Mouse (Mus musculus) testis, adult 2 months (tissue): Measurements from ENCODE around the gene Cpsf4l. TPM values are rescaled to one million over a fixed set of nuclear protein-coding genes. Genes with fewer than 3 reads are reported as not detected.

ENCODE experiments used
- H3K27ac ChIP-seq: fragments of 200-500 bp; 2 replicates; pipeline ENCODE4 v1.5.1; 2012; ENCODE audit warnings: low read depth, low read length; ENCODE audit not compliant: control insufficient read depth, insufficient read depth
- H3K27me3 ChIP-seq: fragments of 200-500 bp; 2 replicates; pipeline ENCODE4 v1.6.1; 2012; ENCODE audit warnings: mild to moderate bottlenecking, low read length, moderate library complexity; ENCODE audit not compliant: control insufficient read depth, insufficient read depth
- H3K36me3 ChIP-seq: fragments of 200-500 bp; 2 replicates; pipeline ENCODE4 v1.6.1; 2012; ENCODE audit warnings: mild to moderate bottlenecking, low read length; ENCODE audit not compliant: control insufficient read depth, insufficient read depth
- H3K4me1 ChIP-seq: fragments of 200-500 bp; 2 replicates; pipeline ENCODE4 v1.6.1; 2012; ENCODE audit warnings: low read length; ENCODE audit not compliant: control insufficient read depth, insufficient read depth
- H3K4me3 ChIP-seq: fragments of 200-500 bp; 2 replicates; pipeline ENCODE4 v1.5.1; 2012; ENCODE audit warnings: low read depth, mild to moderate bottlenecking, low read length, moderate library complexity, mixed read lengths; ENCODE audit not compliant: control insufficient read depth
- POLR2A ChIP-seq: fragments of 200-500 bp; IDR thresholded peaks from 2 replicates; pipeline ENCODE4 v1.6.1; 2012; ENCODE audit warnings: low read depth, mild to moderate bottlenecking, inconsistent platforms, low read length, moderate library complexity; ENCODE audit not compliant: control insufficient read depth
- polyA plus RNA-seq: library from polyadenylated mRNA; depleted of rRNA; stranded (reverse); fragments of >200 nt; gene quantifications from 2 replicates; pipeline ENCODE4 v1.2.3, GENCODE M21; 2012; rRNA removed

Gene Cpsf4l
- polyA plus RNA-seq, 1 experiment = 80.7 TPM

- H3K4me3 ChIP-seq = peak within 1 kb of the TSS; percentile 93
- no peaks in the 10 kb centered on the region for H3K27me3 ChIP-seq
- no peak for TF ChIP-seq POLR2A
- peaks cover 16% of the 10 kb centered on the region for H3K4me1 ChIP-seq
- no peaks in the 10 kb centered on the region for H3K36me3 ChIP-seq
- peak within 1 kb of the TSS; percentile 74 for H3K27ac ChIP-seq
These were observed 61.0 kb downstream of the Cpsf4l start, which contains the start of gene Cog1 for GRCm38 (mm10) chr11:113648690-113649352. Cog1 (plus strand) TSS chr11:113649169.

Other genes with a start within 250 kb of the Cpsf4l start
- 0.85 and 1.3 TPM in 2 replicates for gene Sstr2, start 90.7 kb downstream of the Cpsf4l start, polyA plus RNA-seq
- 50.2 and 58.0 TPM in 2 replicates for gene Cog1, start 60.8 kb downstream of the Cpsf4l start, polyA plus RNA-seq
- 8.1 and 8.9 TPM in 2 replicates for gene Slc39a11, start 59.9 kb downstream of the Cpsf4l start, polyA plus RNA-seq
- gene Fam104a, start 25.9 kb downstream of the Cpsf4l start, polyA plus RNA-seq = 143 and 168 TPM in 2 replicates
- gene D11Wsu47e, start 25.6 kb downstream of the Cpsf4l start, polyA plus RNA-seq = 226 and 236 TPM in 2 replicates
- 27.4 and 29.4 TPM in 2 replicates for gene Cdc42ep4, start 41.9 kb upstream of the Cpsf4l start, polyA plus RNA-seq